Mouse (Mus musculus) liver, postnatal 0 days (tissue): Measurements from ENCODE around the gene Il18. TPM values are rescaled to one million over a fixed set of nuclear protein-coding genes. Genes with fewer than 3 reads are reported as not detected.

Source experiments
- ATAC-seq: fragments of 200-750 bp; cut with Nextera tagmentation; 2 replicates; pipeline ENCODE4 v1.8.0; 2017; ENCODE audit warnings: mild to moderate bottlenecking, moderate library complexity
- DNase-seq: peaks from one replicate; pipeline ENCODE4 v3.0.0-alpha.2; 2016
- H3K27ac ChIP-seq: fragments of 300-500 bp; sonication (generic); 2 replicates; pipeline ENCODE4 v1.5.1; 2014; ENCODE audit warnings: antibody characterized with exemption, moderate library complexity, mild to moderate bottlenecking, low read depth
- H3K27me3 ChIP-seq: fragments of 300-500 bp; sonication (generic); 2 replicates; pipeline ENCODE4 v1.6.1; 2014; ENCODE audit warnings: low read length, control low read depth, mixed read lengths; ENCODE audit not compliant: insufficient read depth
- H3K36me3 ChIP-seq: fragments of 300-500 bp; sonication (generic); replicated peaks from 2 replicates; pipeline ENCODE4 v1.6.1; 2014; ENCODE audit warnings: mild to moderate bottlenecking, control low read depth, low read length, moderate library complexity, mixed read lengths; ENCODE audit not compliant: insufficient read depth
- H3K4me1 ChIP-seq: fragments of 300-500 bp; sonication (generic); 2 replicates; pipeline ENCODE4 v1.6.1; 2014; ENCODE audit warnings: antibody characterized with exemption, mild to moderate bottlenecking, control low read depth; ENCODE audit not compliant: insufficient read depth
- H3K4me2 ChIP-seq: fragments of 300-500 bp; sonication (generic); 2 replicates; pipeline ENCODE4 v1.6.1; 2014; ENCODE audit warnings: low read depth, mild to moderate bottlenecking, low read length, moderate library complexity, mixed read lengths
- H3K4me3 ChIP-seq: fragments of 300-500 bp; sonication (generic); 2 replicates; pipeline ENCODE4 v1.5.1; 2014; ENCODE audit warnings: low read depth, low read length
- H3K9ac ChIP-seq: fragments of 300-500 bp; sonication (generic); replicated peaks from 2 replicates; pipeline ENCODE4 v1.6.1; 2014; ENCODE audit warnings: mild to moderate bottlenecking, moderate library complexity
- H3K9me3 ChIP-seq: fragments of 300-500 bp; sonication (generic); 2 replicates; pipeline ENCODE4 v1.6.1; 2016; ENCODE audit warnings: mild to moderate bottlenecking, control low read depth, low read length, mixed read lengths
- CTCF ChIP-seq: sonication (generic); IDR thresholded peaks from 2 replicates; pipeline ENCODE4 v1.5.1; 2016; ENCODE audit warnings: antibody characterized with exemption, low read depth
- EP300 ChIP-seq: IDR thresholded peaks from 2 replicates; pipeline ENCODE4 v1.6.1; 2016; ENCODE audit warnings: antibody characterized with exemption, low read depth, mild to moderate bottlenecking
- WGBS: fragments of 180-500 bp; shearing (Covaris S2); extraction: QIAGEN DNeasy Blood & Tissue Kit; methylation state at CpG from one replicate; pipeline ENCODE4 v1.1.7; 2014; ENCODE audit not compliant: insufficient replicate concordance; 5-methylcytosine and 5-hydroxymethylcytosine counted together
- polyA plus RNA-seq: library from polyadenylated mRNA; unstranded; fragments of >200 nt; fragmentation: Nextera tagmentation; extraction: Ambion mirVana; gene quantifications from 2 replicates; pipeline ENCODE4 v1.2.1, GENCODE M21; 2015

Il18 gene
- polyA plus RNA-seq, 1 experiment from 2014 or later = 19.1 TPM

DNA sequence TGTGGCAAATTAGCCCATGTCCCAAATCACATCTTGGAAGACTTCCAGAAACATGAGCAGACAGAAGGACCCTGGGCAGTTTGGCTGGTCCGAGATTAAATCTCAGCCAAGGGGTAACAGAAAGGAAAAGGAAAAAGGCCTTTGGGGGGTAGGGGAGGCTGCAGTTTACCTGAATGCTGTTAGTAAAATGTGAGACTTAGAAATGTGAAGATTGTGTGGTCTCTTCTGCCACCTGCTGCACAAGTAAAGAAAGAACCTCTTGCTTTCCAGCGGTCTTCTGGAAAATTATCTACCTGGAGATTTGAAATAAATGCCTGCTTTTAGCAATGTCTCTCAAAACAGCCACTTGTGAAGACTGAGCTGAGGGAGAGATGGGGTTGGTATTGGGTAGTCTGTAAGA is 23.7 kb upstream of the Il18 start:
- WGBS = 24% methylated on average over 2 of the region's 2 CpGs
- no peak overlapping the region for H3K9ac ChIP-seq
- H3K27ac ChIP-seq = no peak overlapping the region
- H3K36me3 ChIP-seq = no peaks in the 10 kb centered on the region
- no peak for DNase-seq
- H3K27me3 ChIP-seq = no peaks in the 10 kb centered on the region
- no peak overlapping the region for H3K4me2 ChIP-seq
- TF ChIP-seq EP300 (no peak), CTCF (peak; percentile 60)
- no peak for ATAC-seq
- H3K9me3 ChIP-seq = no peaks in the 10 kb centered on the region
- peaks cover 12% of the 10 kb centered on the region; the same call in 1 of the 2 replicates for H3K4me1 ChIP-seq
- H3K4me3 ChIP-seq = no peak overlapping the region

DNA sequence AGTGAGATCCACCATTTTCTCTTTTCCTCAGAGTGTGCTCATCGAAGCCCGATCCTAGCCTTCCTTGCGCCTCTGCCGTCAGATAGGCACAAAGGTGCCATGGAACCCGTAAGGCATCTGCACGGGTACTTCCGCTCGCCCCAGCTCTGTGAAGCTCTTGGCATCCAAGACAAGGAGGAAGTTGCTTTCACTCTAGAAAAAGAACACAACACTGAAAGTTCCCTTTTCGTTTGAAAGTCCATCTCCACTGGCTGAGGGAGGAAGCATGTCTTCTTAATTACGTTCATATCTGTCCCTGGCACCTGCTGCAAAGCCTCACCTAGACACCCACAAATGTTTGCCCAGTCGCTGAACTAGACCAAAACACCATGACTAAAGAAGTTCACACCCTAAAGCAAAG is 21.3 kb upstream of the Il18 start:
- ATAC-seq (peak; percentile 16; the same call in 1 of the 2 replicates), DNase-seq (peak; percentile 44)
- H3K4me2 ChIP-seq = peak overlapping the region; percentile 55
- WGBS = 36% methylated on average over 11 of the region's 11 CpGs
- H3K9ac ChIP-seq = no peak overlapping the region
- H3K4me1 ChIP-seq = peaks cover 5% of the 10 kb centered on the region; the same call in 1 of the 2 replicates
- no peak for TF ChIP-seq EP300
- H3K27me3 ChIP-seq = no peaks in the 10 kb centered on the region
- no peaks in the 10 kb centered on the region for H3K36me3 ChIP-seq
- peak overlapping the region; percentile 69 for H3K27ac ChIP-seq
- H3K9me3 ChIP-seq = no peaks in the 10 kb centered on the region
- 0 out of 2 replicates have a peak overlapping the region, but pooled peaks have one; percentile 2 for H3K4me3 ChIP-seq

- no peak for DNase-seq
- Histone ChIP-seq H3K36me3 (no peaks in the 10 kb centered on the region), H3K27me3 (no peaks in the 10 kb centered on the region), H3K4me3 (no peak overlapping the region), H3K27ac (peak overlapping the region; percentile 69), H3K9me3 (no peaks in the 10 kb centered on the region), H3K4me2 (peak overlapping the region; percentile 55), H3K9ac (no peak overlapping the region), H3K4me1 (peaks cover 5% of the 10 kb centered on the region; the same call in 1 of the 2 replicates)
- TF ChIP-seq EP300 (no peak), CTCF (no peak)
- ATAC-seq = peak; percentile 31; the same call in 1 of the 2 replicates
- WGBS = 60% methylated on average over 3 of the region's 3 CpGs
Measured at GRCm38 (mm10) chr9:50533791-50534190, 20.8 kb upstream of the Il18 start.

- ATAC-seq = peak; percentile 75
- DNase-seq = peak; percentile 64
- Histone ChIP-seq H3K27me3 (no peaks in the 10 kb centered on the region), H3K9ac (no peak overlapping the region), H3K4me2 (no peak overlapping the region), H3K4me1 (peaks cover 5% of the 10 kb centered on the region; the same call in 1 of the 2 replicates), H3K9me3 (no peaks in the 10 kb centered on the region), H3K27ac (no peak overlapping the region), H3K4me3 (no peak overlapping the region), H3K36me3 (no peaks in the 10 kb centered on the region)
- TF ChIP-seq CTCF (no peak), EP300 (no peak)
- 45% methylated on average over 5 of the region's 5 CpGs for WGBS
Measured at GRCm38 (mm10) chr9:50535930-50536329, 18.7 kb upstream of the Il18 start.

DNA sequence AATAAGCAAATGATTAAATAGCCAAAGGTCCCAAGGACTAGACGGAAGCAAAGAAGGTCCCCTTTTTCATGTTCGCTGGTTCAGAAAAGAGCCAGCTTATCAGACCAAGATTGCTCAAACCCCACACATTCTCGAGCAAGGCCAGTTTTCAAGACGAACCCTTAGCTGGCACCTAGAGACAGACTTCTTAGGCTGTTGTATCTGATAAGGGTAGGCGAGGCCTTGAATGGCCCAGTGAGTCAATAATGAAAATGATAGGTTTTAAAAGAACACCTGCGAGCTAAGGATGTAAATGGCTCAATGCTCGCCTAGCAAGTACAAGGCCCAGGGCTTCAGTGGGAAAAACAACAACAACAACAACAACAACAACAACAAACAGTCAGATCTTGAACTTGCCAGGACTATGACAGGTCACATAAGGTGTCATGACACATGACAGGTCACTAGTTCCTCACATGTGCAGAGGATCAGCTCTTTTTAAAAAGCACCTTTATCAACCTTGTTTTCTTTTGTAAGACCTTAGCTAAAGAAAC is 18.0 kb upstream of the Il18 start:
- no peak overlapping the region for H3K4me2 ChIP-seq
- no peaks in the 10 kb centered on the region for H3K36me3 ChIP-seq
- ATAC-seq = no peak

GRCm38 (mm10) chr9:50537295-50537694 is 17.3 kb upstream of the Il18 start:
- Histone ChIP-seq H3K27me3 (no peaks in the 10 kb centered on the region), H3K9me3 (no peaks in the 10 kb centered on the region), H3K4me2 (no peak overlapping the region), H3K4me3 (no peak overlapping the region), H3K4me1 (peaks cover 5% of the 10 kb centered on the region; the same call in 1 of the 2 replicates), H3K27ac (no peak overlapping the region), H3K9ac (no peak overlapping the region), H3K36me3 (no peaks in the 10 kb centered on the region)
- DNase-seq = no peak
- 43% methylated on average over 4 of the region's 4 CpGs for WGBS
- TF ChIP-seq EP300 (no peak), CTCF (no peak)
- no peak for ATAC-seq

More for the DNA sequence above, 18.0 kb upstream of the Il18 start:
- Histone ChIP-seq H3K27ac (no peak overlapping the region), H3K4me1 (peaks cover 5% of the 10 kb centered on the region; the same call in 1 of the 2 replicates), H3K27me3 (no peaks in the 10 kb centered on the region), H3K4me3 (no peak overlapping the region), H3K9ac (no peak overlapping the region), H3K9me3 (no peaks in the 10 kb centered on the region)
- 60% methylated on average over 7 of the region's 7 CpGs for WGBS
- DNase-seq = no peak
- TF ChIP-seq EP300 = no peak
- no peak for TF ChIP-seq CTCF

- 33% methylated on average over 7 of the region's 7 CpGs for WGBS
Measured at GRCm38 (mm10) chr9:50540170-50540569, 14.5 kb upstream of the Il18 start.

More at GRCm38 (mm10) chr9:50540170-50540569, 14.5 kb upstream of the Il18 start:
- Histone ChIP-seq H3K36me3 (no peaks in the 10 kb centered on the region), H3K4me1 (no peaks in the 10 kb centered on the region), H3K9me3 (no peaks in the 10 kb centered on the region), H3K4me2 (no peak overlapping the region; the same call in 1 of the 2 replicates), H3K4me3 (no peak overlapping the region), H3K9ac (no peak overlapping the region), H3K27me3 (no peaks in the 10 kb centered on the region), H3K27ac (no peak overlapping the region)
- TF ChIP-seq EP300 (no peak), CTCF (no peak)
- no peak for ATAC-seq
- no peak for DNase-seq
